In the genomic region with DNA sequence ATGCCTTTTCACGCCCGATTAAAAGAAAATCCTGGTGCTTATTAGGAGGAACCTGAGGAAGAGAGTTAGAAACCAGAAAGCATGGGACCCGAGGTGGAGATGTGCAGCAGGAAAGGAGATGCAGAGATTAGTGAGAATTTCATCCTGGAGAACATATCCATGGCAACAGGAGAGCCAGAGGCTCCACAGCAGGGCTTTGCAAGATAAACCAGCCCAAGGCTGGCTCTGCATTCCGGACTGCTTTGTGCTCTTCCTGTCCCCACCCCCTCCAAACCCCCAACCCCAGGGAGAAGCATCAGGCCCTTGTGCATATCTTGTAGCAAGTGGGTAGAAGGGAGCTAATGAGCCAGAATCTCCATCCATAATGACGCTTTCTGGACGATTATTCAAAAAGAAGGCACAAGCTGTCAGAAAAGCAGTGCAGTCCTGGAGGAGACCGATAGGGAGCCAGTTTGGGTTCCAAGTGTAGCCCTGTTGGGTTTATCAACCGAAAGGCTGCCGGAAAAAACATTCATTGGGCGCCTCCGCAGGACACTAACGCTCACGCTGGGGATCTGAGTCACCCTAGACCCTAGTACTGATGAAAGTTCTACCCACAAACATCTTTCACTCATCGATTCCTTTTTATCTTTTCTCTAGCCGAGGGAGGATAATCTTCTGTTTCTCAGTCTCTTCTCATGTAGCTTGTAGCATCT, we compare ENCODE assay signal across 19 mouse cellular contexts. TPM values are rescaled to one million over a fixed set of nuclear protein-coding genes. Genes with fewer than 3 reads are reported as not detected.
DNase-seq lines count a peak whose midpoint lies in the region; ATAC-seq and TF ChIP-seq lines count a peak whose summit lies in the region.
"Had no signal": no experiment of that assay in that cellular context is flagged by ENCODE, and none has a peak within 500 bp of the region (broad histone marks: within the 10 kb centered on the region; RNA-seq: fewer than 3 reads in every experiment).

No protein-coding gene starts in this region.

- H3K4me2 ChIP-seq in hindbrain, embryonic 13.5 days = no peak overlapping the region
- H3K4me2 ChIP-seq in hindbrain, embryonic 12.5 days (replicated peaks) = no peak overlapping the region

- no peak overlapping the region for H3K9ac ChIP-seq in hindbrain, embryonic 13.5 days
- H3K9ac ChIP-seq in hindbrain, embryonic 12.5 days = no peak overlapping the region
- H3K9ac ChIP-seq in ES-E14 (ENCODE audit: insufficient read depth, low read depth, low read length, poor library complexity, severe bottlenecking) = no peak overlapping the region

- DNase-seq in cerebellum, postnatal 14 days = peak; percentile 21 to 23
- no peak for DNase-seq in cerebellum, adult 11-12 months
- DNase-seq in ES-E14 (ENCODE audit: low read depth, low spot score) = peak; percentile 6
- peak; percentile 19 for DNase-seq in midbrain, embryonic 10.5 days (ENCODE audit: low spot score)
- no peak for DNase-seq in lung, postnatal 10 days
- DNase-seq in thymus, postnatal 0 days (ENCODE audit: low spot score) = no peak
- DNase-seq: gastrocnemius, adult 2 months; heart, adult 11 months; kidney, adult 8-10 months; liver; lung, adult 18-20 months; right cerebral cortex, postnatal 4 days had no signal

- peaks cover 5% of the 10 kb centered on the region; the same call in 1 of the 2 replicates for H3K4me1 ChIP-seq in hindbrain, embryonic 13.5 days (replicated peaks)
- no peaks in the 10 kb centered on the region for H3K4me1 ChIP-seq in hindbrain, embryonic 12.5 days
- no peaks in the 10 kb centered on the region for H3K4me1 ChIP-seq in ES-E14 (ENCODE audit: control insufficient read depth in 2 of 2, insufficient read depth in 2 of 2, low read length in 2 of 2, poor library complexity in 1 of 2)
- H3K4me1 ChIP-seq in midbrain, embryonic 10.5 days = peaks cover 6% of the 10 kb centered on the region; the same call in 1 of the 2 replicates
- H3K4me1 ChIP-seq: embryonic facial prominence, embryonic 10.5 days had no signal

- 53% methylated on average over 15 of the region's 15 CpGs for WGBS in hindbrain, embryonic 13.5 days
- WGBS in hindbrain, embryonic 12.5 days = 58% methylated on average over 15 of the region's 15 CpGs
- WGBS in midbrain, embryonic 10.5 days = 53% methylated on average over 15 of the region's 15 CpGs

- ATAC-seq in hindbrain, embryonic 13.5 days (ENCODE audit: low FRiP score) = peak; percentile 39; the same call in 1 of the 2 replicates
- no peak for ATAC-seq in hindbrain, embryonic 12.5 days (ENCODE audit: low FRiP score)
- ATAC-seq: Patski had no signal

- H3K9me3 ChIP-seq in hindbrain, embryonic 13.5 days = no peaks in the 10 kb centered on the region
- H3K9me3 ChIP-seq in hindbrain, embryonic 12.5 days (replicated peaks) = no peaks in the 10 kb centered on the region
- H3K9me3 ChIP-seq in ES-E14 (ENCODE audit: control insufficient read depth, insufficient read depth, low read depth, low read length) = no peaks in the 10 kb centered on the region
- H3K9me3 ChIP-seq in midbrain, embryonic 10.5 days (replicated peaks) = no peaks in the 10 kb centered on the region
- H3K9me3 ChIP-seq: embryonic facial prominence, embryonic 10.5 days had no signal

- H3K4me3 ChIP-seq in hindbrain, embryonic 13.5 days = no peak overlapping the region
- H3K4me3 ChIP-seq in hindbrain, embryonic 12.5 days = no peak overlapping the region
- no peak overlapping the region for H3K4me3 ChIP-seq in ES-E14 (ENCODE audit: insufficient read depth in 1 of 2, low read depth in 1 of 2, low read length in 2 of 2, poor library complexity in 1 of 2, severe bottlenecking in 1 of 2)
- no peak overlapping the region for H3K4me3 ChIP-seq in midbrain, embryonic 10.5 days
- H3K4me3 ChIP-seq: embryonic facial prominence, embryonic 10.5 days; gastrocnemius, adult 2 months had no signal

- no peaks in the 10 kb centered on the region for H3K27me3 ChIP-seq in hindbrain, embryonic 13.5 days
- H3K27me3 ChIP-seq in hindbrain, embryonic 12.5 days = no peaks in the 10 kb centered on the region
- H3K27me3 ChIP-seq in midbrain, embryonic 10.5 days (ENCODE audit: low read depth, poor library complexity, severe bottlenecking) = no peaks in the 10 kb centered on the region
- H3K27me3 ChIP-seq: Patski had no signal

- no peaks in the 10 kb centered on the region for H3K36me3 ChIP-seq in hindbrain, embryonic 13.5 days
- H3K36me3 ChIP-seq in hindbrain, embryonic 12.5 days = no peaks in the 10 kb centered on the region
- H3K36me3 ChIP-seq in ES-E14 (ENCODE audit: control insufficient read depth, insufficient read depth, low read length, poor library complexity, severe bottlenecking) = no peaks in the 10 kb centered on the region
- no peaks in the 10 kb centered on the region for H3K36me3 ChIP-seq in midbrain, embryonic 10.5 days
- H3K36me3 ChIP-seq: embryonic facial prominence, embryonic 10.5 days had no signal

- H3K27ac ChIP-seq in hindbrain, embryonic 13.5 days = peak overlapping the region; percentile 27; the same call in 1 of the 2 replicates
- no peak overlapping the region for H3K27ac ChIP-seq in hindbrain, embryonic 12.5 days
- no peak overlapping the region for H3K27ac ChIP-seq in ES-E14 (ENCODE audit: insufficient read depth, low read depth, low read length, poor library complexity, severe bottlenecking)
- peak overlapping the region; percentile 46; the same call in 1 of the 2 replicates for H3K27ac ChIP-seq in midbrain, embryonic 10.5 days (replicated peaks)
- H3K27ac ChIP-seq: embryonic facial prominence, embryonic 10.5 days; gastrocnemius, adult 2 months had no signal

- in situ Hi-C loops in ES-E14 (cut with MboI; ENCODE audit: low sequenced_read_pairs in 2 of 2, unreplicated experiment in 2 of 2) = no loop called here

TF ChIP-seq in ES-E14, 5 proteins besides CTCF, POLR2A, EP300 and RAD21:
- no peak for TF ChIP-seq MAFK (IDR thresholded peaks at IDR 0.05; ENCODE audit: insufficient read depth, low read depth, low read length)

RNA-seq across cellular contexts. Expression of a gene that starts 31.2 kb away (rescaled TPM):
- not detected in 2 replicates for polyA plus RNA-seq in hindbrain, embryonic 13.5 days (2015; fragmentation: Nextera tagmentation; extraction: Ambion mirVana)
- polyA plus RNA-seq in hindbrain, embryonic 12.5 days (2016; fragmentation: Nextera tagmentation; extraction: Ambion mirVana) = not detected in 2 replicates
- total RNA-seq in ES-E14 (2012; rRNA removed) = 0.09 TPM in 1 of 2 replicates, not detected in the other
- not detected in 2 replicates for polyA plus RNA-seq in midbrain, embryonic 10.5 days (2016; fragmentation: Nextera tagmentation; extraction: Ambion mirVana)
- not detected in 2 replicates for polyA plus RNA-seq in thymus, postnatal 0 days (2015; fragmentation: Nextera tagmentation; extraction: Ambion mirVana)
- total RNA-seq: gastrocnemius, adult 2 months; left cerebral cortex, postnatal 14 days had no signal
- polyA plus RNA-seq: embryonic facial prominence, embryonic 10.5 days; heart, embryonic 14.5 days; large intestine, adult 2 months had no signal

Comparison
In these comparisons a context has a peak if more than half of its experiments do, and no peak if none do; other contexts are left out.
1. DNase-seq: peak in cerebellum, postnatal 14 days (2 of 2), ES-E14 (single experiment) and midbrain, embryonic 10.5 days (single experiment); none in cerebellum, adult 11-12 months (single experiment), lung, postnatal 10 days (single experiment) and thymus, postnatal 0 days (single experiment).
2. H3K27ac ChIP-seq: peak in hindbrain, embryonic 13.5 days (single experiment) and midbrain, embryonic 10.5 days (single experiment); none in hindbrain, embryonic 12.5 days (single experiment) and ES-E14 (single experiment).